Mouse (Mus musculus) neural tube, embryonic 13.5 days (tissue): Measurements from ENCODE around the gene Tcf7l2. TPM values are rescaled to one million over a fixed set of nuclear protein-coding genes. Genes with fewer than 3 reads are reported as not detected.

Experiments
- ATAC-seq: fragments of 200-750 bp; cut with Nextera tagmentation; 2 replicates; pipeline ENCODE4 v1.8.0; 2017; ENCODE audit warnings: low read depth, mild to moderate bottlenecking, moderate TSS enrichment, moderate library complexity
- H3K27ac ChIP-seq: fragments of 300-500 bp; sonication (generic); replicated peaks from 2 replicates; pipeline ENCODE4 v1.5.1; 2015; ENCODE audit warnings: moderate library complexity, mild to moderate bottlenecking, inconsistent platforms
- H3K27me3 ChIP-seq: fragments of 300-500 bp; sonication (generic); 2 replicates; pipeline ENCODE4 v1.6.1; 2015; ENCODE audit warnings: mild to moderate bottlenecking, inconsistent platforms
- H3K36me3 ChIP-seq: fragments of 300-500 bp; sonication (generic); 2 replicates; pipeline ENCODE4 v1.6.1; 2015; ENCODE audit warnings: mild to moderate bottlenecking, inconsistent platforms
- H3K4me1 ChIP-seq: fragments of 300-500 bp; sonication (generic); replicated peaks from 2 replicates; pipeline ENCODE4 v1.6.1; 2015; ENCODE audit warnings: inconsistent platforms
- H3K4me2 ChIP-seq: fragments of 300-500 bp; sonication (generic); 2 replicates; pipeline ENCODE4 v1.6.1; 2015; ENCODE audit warnings: inconsistent platforms, mild to moderate bottlenecking, moderate library complexity
- H3K4me3 ChIP-seq: fragments of 300-500 bp; sonication (generic); 2 replicates; pipeline ENCODE4 v1.5.1; 2015; ENCODE audit warnings: mild to moderate bottlenecking, inconsistent platforms
- H3K9ac ChIP-seq: fragments of 300-500 bp; sonication (generic); 2 replicates; pipeline ENCODE4 v1.6.1; 2015; ENCODE audit warnings: moderate library complexity, mild to moderate bottlenecking, inconsistent platforms
- H3K9me3 ChIP-seq: fragments of 300-500 bp; sonication (generic); 2 replicates; pipeline ENCODE4 v1.6.1; 2016; ENCODE audit warnings: inconsistent platforms
- WGBS: fragments of 180-500 bp; shearing (Covaris S2); methylation state at CpG from one replicate; pipeline ENCODE4 v1.1.7; 2015; 5-methylcytosine and 5-hydroxymethylcytosine counted together
- polyA plus RNA-seq: library from polyadenylated mRNA; unstranded; fragments of >200 nt; fragmentation: Nextera tagmentation; extraction: Ambion mirVana; gene quantifications from 2 replicates; pipeline ENCODE4 v1.2.1, GENCODE M21; 2015

Tcf7l2 gene
- polyA plus RNA-seq, 1 experiment from 2014 or later: 18.4 TPM

- no peak overlapping the region for H3K27ac ChIP-seq
These were observed 83.6 kb downstream of the Tcf7l2 start for GRCm38 (mm10) chr19:55825001-55825827.

GRCm38 (mm10) chr19:55825951-55826507 lies 84.4 kb downstream of the Tcf7l2 start:
- 67% methylated on average over 10 of the region's 10 CpGs for WGBS
- H3K36me3 ChIP-seq: no peaks in the 10 kb centered on the region
- H3K4me1 ChIP-seq: peaks cover 34% of the 10 kb centered on the region
- H3K27ac ChIP-seq: no peak overlapping the region
- ATAC-seq: no peak
- no peak overlapping the region for H3K4me3 ChIP-seq
- no peak overlapping the region for H3K4me2 ChIP-seq
- no peaks in the 10 kb centered on the region for H3K27me3 ChIP-seq
- no peak overlapping the region for H3K9ac ChIP-seq
- no peaks in the 10 kb centered on the region for H3K9me3 ChIP-seq

More at GRCm38 (mm10) chr19:55825001-55825827, 83.6 kb downstream of the Tcf7l2 start:
- no peak overlapping the region for H3K9ac ChIP-seq
- H3K4me2 ChIP-seq: no peak overlapping the region
- no peak for ATAC-seq
- no peaks in the 10 kb centered on the region for H3K9me3 ChIP-seq
- H3K4me1 ChIP-seq: peaks cover 29% of the 10 kb centered on the region
- H3K36me3 ChIP-seq: 0 out of 2 replicates have a peak, but pooled peaks cover 2% of the 10 kb centered on the region
- no peaks in the 10 kb centered on the region for H3K27me3 ChIP-seq
- 57% methylated on average over 8 of the region's 8 CpGs for WGBS
- H3K4me3 ChIP-seq: no peak overlapping the region

- Histone ChIP-seq H3K4me3 (no peak overlapping the region), H3K4me2 (no peak overlapping the region), H3K27me3 (no peaks in the 10 kb centered on the region), H3K4me1 (peaks cover 40% of the 10 kb centered on the region), H3K9ac (no peak overlapping the region), H3K9me3 (no peaks in the 10 kb centered on the region), H3K36me3 (no peaks in the 10 kb centered on the region), H3K27ac (no peak overlapping the region)
- no peak for ATAC-seq
- WGBS: 84% methylated on average over 13 of the region's 13 CpGs
These were observed 86.1 kb downstream of the Tcf7l2 start for GRCm38 (mm10) chr19:55827613-55828259.

DNA sequence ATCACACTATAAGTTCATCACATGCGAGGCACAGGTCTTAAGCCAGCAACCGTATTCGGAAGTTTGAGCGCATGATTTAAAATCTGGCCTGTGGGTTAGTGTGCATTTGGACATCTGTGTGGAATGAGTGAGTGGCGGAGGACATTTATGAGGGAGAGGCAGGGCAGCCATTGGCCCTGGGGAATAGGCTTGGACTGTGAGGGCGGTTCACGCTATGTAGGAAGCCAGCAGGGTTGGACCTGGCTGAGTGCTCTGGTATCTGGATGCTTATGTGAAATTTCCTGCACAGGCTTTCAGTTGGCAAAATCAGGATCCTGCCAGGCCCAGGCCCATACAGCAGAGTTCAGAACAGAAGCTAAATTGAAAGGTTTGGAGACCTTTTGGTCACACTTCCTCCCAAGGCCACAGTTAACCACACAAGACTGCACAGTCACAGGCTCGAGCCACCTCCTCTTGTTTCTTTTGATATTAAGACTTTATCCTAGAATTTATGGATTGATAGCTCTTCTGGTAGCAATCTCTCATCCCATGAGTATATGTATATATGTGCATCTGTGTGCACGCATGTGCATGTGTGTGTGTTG lies 89.4 kb downstream of the Tcf7l2 start:
- Histone ChIP-seq H3K9ac (no peak overlapping the region), H3K36me3 (no peaks in the 10 kb centered on the region), H3K4me1 (peaks cover 30% of the 10 kb centered on the region), H3K4me3 (no peak overlapping the region), H3K9me3 (no peaks in the 10 kb centered on the region), H3K27me3 (no peaks in the 10 kb centered on the region), H3K27ac (no peak overlapping the region), H3K4me2 (no peak overlapping the region)
- 71% methylated on average over 9 of the region's 9 CpGs for WGBS
- no peak for ATAC-seq

GRCm38 (mm10) chr19:55832122-55832521 lies 90.5 kb downstream of the Tcf7l2 start:
- no peak for ATAC-seq

GRCm38 (mm10) chr19:55833807-55834385 lies 92.3 kb downstream of the Tcf7l2 start:
- Histone ChIP-seq H3K4me2 (no peak overlapping the region), H3K4me3 (no peak overlapping the region), H3K27ac (no peak overlapping the region), H3K36me3 (no peaks in the 10 kb centered on the region), H3K27me3 (no peaks in the 10 kb centered on the region), H3K9ac (no peak overlapping the region), H3K4me1 (peaks cover 47% of the 10 kb centered on the region), H3K9me3 (no peaks in the 10 kb centered on the region)
- no peak for ATAC-seq
- WGBS: 97% methylated on average over 4 of the region's 4 CpGs

More at GRCm38 (mm10) chr19:55832122-55832521, 90.5 kb downstream of the Tcf7l2 start:
- 77% methylated on average over 4 of the region's 4 CpGs for WGBS
- no peaks in the 10 kb centered on the region for H3K9me3 ChIP-seq
- H3K4me2 ChIP-seq: no peak overlapping the region
- no peak overlapping the region for H3K4me3 ChIP-seq
- H3K9ac ChIP-seq: no peak overlapping the region
- no peaks in the 10 kb centered on the region for H3K27me3 ChIP-seq
- no peak overlapping the region for H3K27ac ChIP-seq
- H3K4me1 ChIP-seq: peaks cover 29% of the 10 kb centered on the region
- no peaks in the 10 kb centered on the region for H3K36me3 ChIP-seq

GRCm38 (mm10) chr19:55836930-55837687 lies 95.5 kb downstream of the Tcf7l2 start:
- no peaks in the 10 kb centered on the region for H3K36me3 ChIP-seq
- peak overlapping the region; percentile 61 for H3K27ac ChIP-seq
- no peak overlapping the region for H3K4me2 ChIP-seq
- no peak overlapping the region for H3K4me3 ChIP-seq
- WGBS: 66% methylated on average over 5 of the region's 5 CpGs
- H3K9me3 ChIP-seq: no peaks in the 10 kb centered on the region
- peaks cover 55% of the 10 kb centered on the region for H3K4me1 ChIP-seq
- ATAC-seq: peak; percentile 52; the same call in 1 of the 2 replicates
- H3K27me3 ChIP-seq: no peaks in the 10 kb centered on the region
- no peak overlapping the region for H3K9ac ChIP-seq

DNA sequence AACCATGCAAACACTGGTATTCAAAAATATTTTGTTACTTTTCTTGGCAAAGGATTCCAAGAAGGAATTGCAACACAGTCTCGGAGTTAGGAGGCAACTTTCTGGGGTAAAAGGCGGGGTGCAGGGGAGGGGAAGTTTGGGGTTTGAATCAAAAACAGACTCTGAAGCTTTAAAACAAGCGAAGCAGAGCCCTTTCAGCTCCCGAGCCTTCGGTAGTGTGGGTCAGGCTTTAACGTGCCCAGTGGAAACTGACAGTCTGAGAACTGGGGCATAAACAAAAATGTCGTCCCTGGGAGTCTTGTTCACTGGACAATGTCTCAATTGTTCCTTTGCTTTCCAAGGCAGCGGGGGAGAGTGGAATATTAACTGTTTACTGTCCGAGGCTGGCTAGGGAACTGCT lies 96.3 kb downstream of the Tcf7l2 start:
- Histone ChIP-seq H3K4me2 (peak overlapping the region; percentile 30), H3K4me1 (peaks cover 55% of the 10 kb centered on the region), H3K9ac (no peak overlapping the region), H3K27me3 (no peaks in the 10 kb centered on the region), H3K9me3 (no peaks in the 10 kb centered on the region), H3K4me3 (no peak overlapping the region), H3K27ac (peak overlapping the region; percentile 61), H3K36me3 (no peaks in the 10 kb centered on the region)
- ATAC-seq: peak; percentile 77; the same call in 1 of the 2 replicates
- 4% methylated on average over 9 of the region's 9 CpGs for WGBS

- H3K36me3 ChIP-seq: no peaks in the 10 kb centered on the region
- no peak overlapping the region for H3K9ac ChIP-seq
- WGBS: 14% methylated on average over 5 of the region's 5 CpGs
- ATAC-seq: no peak
- H3K4me3 ChIP-seq: no peak overlapping the region
- H3K4me2 ChIP-seq: peak overlapping the region; percentile 30
- H3K27me3 ChIP-seq: no peaks in the 10 kb centered on the region
- H3K9me3 ChIP-seq: no peaks in the 10 kb centered on the region
- H3K27ac ChIP-seq: peak overlapping the region; percentile 49
- peaks cover 58% of the 10 kb centered on the region for H3K4me1 ChIP-seq
These were observed 96.9 kb downstream of the Tcf7l2 start for GRCm38 (mm10) chr19:55838389-55839035.

GRCm38 (mm10) chr19:55839036-55839555 lies 97.5 kb downstream of the Tcf7l2 start:
- no peaks in the 10 kb centered on the region for H3K27me3 ChIP-seq
- no peak for ATAC-seq
- H3K4me1 ChIP-seq: peaks cover 58% of the 10 kb centered on the region
- no peaks in the 10 kb centered on the region for H3K36me3 ChIP-seq
- H3K9me3 ChIP-seq: no peaks in the 10 kb centered on the region
- no peak overlapping the region for H3K9ac ChIP-seq
- 53% methylated on average over 10 of the region's 10 CpGs for WGBS
- H3K4me2 ChIP-seq: no peak overlapping the region
- no peak overlapping the region for H3K4me3 ChIP-seq
- H3K27ac ChIP-seq: peak overlapping the region; percentile 49
